Mouse (Mus musculus): ENCODE measurements around the gene Fxyd7.
A peak's percentile ranks its signal among the peaks of the same experiment; 100 is the strongest.

Gene Fxyd7

GRCm38 (mm10) chr7:31007775-31008174, 43.5 kb downstream of the Fxyd7 start:
- DNase-seq (ENCODE audit: low spot score in 2 of 2), result no peak

GRCm38 (mm10) chr7:31002650-31003049, 48.6 kb downstream of the Fxyd7 start:
- DNase-seq (ENCODE audit: low spot score in 2 of 2), result peak; percentile 36 to 65

GRCm38 (mm10) chr7:31000505-31001020, 50.7 kb downstream of the Fxyd7 start:
- DNase-seq (ENCODE audit: low spot score in 2 of 2), result peak; percentile 50 to 73

GRCm38 (mm10) chr7:30996491-30996890, 54.8 kb downstream of the Fxyd7 start:
- DNase-seq (ENCODE audit: low spot score in 2 of 2), result no peak

GRCm38 (mm10) chr7:30993986-30994385, 57.3 kb downstream of the Fxyd7 start:
- DNase-seq (ENCODE audit: low spot score in 2 of 2), result no peak

Measured in spleen, postnatal 4 days (tissue).